Mouse (Mus musculus) heart, postnatal 10 days (tissue): Measurements from ENCODE around the gene P2ry1. TPM values are rescaled to one million over a fixed set of nuclear protein-coding genes. Genes with fewer than 3 reads are reported as not detected.

ENCODE experiments used
- DNase-seq, 2 experiments: peaks; one replicate each; pipeline ENCODE4 v3.0.0; 2021
- intact Hi-C: fragments of 180-260 bp; cut with DNase I; formaldehyde crosslinking; loops from one replicate; pipeline ENCODE4 v1.15.1; 2025
- total RNA-seq, 2 experiments: library from RNA; stranded (reverse); gene quantifications; 2 replicates each; pipeline ENCODE4 v1.2.3; 2021

Gene P2ry1
- total RNA-seq, result 1 to 10 TPM; 5.7 to 6.6 TPM

DNA sequence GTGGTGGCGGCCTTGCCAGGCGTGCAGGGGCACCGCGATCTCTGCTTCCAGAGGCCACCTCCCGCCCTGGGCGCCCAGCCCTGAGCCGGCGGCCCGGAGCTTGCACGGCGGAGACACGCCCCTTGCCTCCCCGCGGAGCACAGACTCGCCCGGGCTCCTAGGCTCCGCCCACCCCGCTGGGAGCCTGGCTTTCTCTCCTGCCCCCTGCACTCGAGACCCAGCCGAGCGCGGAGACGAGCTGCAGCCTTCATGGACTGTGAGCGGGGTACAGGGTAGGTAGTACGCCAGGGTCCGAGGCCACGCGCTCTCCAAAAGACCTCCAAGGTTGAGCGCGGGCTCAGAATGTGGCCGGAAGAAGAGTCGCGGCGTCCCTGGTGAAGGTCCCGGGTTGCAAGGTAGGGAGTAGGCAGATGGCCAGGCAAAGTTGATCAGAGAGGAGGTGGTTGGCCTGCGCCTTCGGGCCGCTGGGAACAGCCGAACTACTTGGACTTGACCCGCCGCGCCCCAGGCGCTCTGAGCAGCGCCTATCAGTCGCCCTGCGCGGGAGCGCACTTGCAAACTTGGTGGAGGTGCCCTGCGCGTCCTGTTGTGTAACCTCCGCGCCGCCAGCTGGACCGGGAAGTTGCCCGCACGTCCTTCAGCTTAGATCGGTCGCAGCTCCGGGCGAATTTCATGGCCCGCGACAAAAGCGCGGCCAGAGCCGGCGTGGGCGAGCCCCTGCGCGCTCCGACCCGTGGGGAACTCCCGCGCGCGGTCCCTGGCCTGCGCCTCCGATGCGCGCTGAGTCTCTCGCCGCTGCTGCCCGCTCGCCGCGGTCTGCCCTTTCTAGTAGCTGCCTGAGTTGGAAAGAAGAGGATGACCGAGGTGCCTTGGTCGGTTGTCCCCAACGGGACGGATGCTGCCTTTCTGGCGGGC, at the start of gene P2ry1:
P2ry1 (plus strand) TSS at position 209 of the 915 bp plus-strand sequence.
- DNase-seq, result peak; percentile 84 to 88
- intact Hi-C loops, result no loop called here

DNA sequence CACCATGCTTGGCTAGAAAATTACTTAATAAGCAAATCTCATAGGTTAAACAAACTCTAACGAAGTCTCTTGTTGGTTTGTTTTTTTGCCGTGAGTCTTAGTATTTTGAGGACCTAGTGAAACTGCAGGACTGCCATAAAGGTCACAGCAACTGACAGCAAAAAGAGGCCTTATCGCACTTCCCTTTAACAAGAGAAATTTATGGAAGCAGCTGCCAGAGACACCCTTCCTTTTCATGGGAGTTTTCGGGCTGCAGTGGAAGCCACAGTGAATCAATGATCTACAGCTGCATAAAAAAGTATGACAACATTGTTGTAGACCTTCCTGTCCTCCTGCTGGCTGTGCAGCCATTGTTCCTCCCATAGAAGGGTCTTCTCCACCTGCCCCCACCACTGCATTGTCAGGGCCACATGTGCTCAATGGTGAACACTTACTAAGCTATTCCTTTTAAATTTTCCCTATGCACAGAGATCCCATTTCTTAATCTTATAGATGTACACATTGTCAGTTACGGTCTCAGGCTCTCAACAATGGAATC, 49.3 kb upstream of the P2ry1 start:
- DNase-seq, result no peak
- intact Hi-C loops, result no loop called here

DNA sequence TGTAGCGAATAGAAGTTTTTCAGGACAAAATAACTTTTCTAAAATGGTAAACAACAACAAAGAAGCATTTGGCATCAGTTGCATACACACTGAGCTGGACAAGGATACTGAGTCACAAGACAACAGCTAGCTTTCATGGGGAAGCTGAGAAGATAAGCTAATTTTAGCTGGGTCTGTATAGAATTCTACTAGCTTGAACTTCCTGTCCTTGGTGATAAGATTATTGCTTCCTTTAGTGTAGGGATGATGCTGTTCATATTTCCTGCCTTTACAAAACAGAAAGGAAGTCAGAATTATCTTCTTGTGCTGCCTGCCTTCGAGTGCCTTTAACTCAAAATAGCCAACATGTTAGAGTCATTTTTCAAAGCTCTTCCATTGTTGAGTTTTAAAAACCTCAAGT, 48.5 kb upstream of the P2ry1 start:
- DNase-seq, result no peak
- intact Hi-C loops, result no loop called here

DNA sequence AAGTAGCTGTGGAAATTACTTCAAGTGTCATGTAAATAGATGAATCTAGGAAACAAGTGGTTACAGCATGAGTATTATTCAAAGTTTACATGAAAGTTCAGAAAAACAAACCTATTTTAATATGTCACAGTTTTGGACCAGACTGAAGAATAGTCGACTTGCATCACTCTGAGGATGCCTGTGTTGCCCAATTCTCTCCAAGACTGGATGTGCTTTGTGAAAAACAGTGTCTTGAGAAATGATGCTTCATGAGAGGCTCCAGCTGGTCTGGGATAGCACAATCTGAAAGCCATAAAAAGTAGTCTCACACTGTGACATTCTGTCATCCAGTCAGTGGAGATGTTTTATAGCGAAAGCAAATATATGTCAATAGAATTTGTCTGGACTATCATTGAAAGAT, 43.8 kb upstream of the P2ry1 start:
- no peak for DNase-seq
- intact Hi-C loops, result no loop called here

DNA sequence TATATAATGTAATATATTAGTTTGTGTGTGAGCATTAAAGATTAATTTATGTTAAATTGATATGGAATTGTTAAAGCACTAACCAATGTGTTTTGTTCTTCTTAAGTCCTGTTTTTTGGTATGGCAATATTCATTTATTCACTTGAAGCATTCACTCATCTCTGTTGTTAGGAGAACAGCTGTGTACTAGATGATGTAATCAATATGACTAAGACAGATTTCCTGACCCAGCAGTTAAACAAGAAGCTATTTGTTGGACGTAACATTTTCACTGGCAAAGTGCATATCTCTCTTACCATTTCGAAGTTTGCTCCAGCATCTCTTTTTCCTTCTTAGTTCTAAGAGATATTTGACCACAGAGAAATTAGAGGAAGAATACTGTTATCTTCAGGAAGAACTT, 37.5 kb upstream of the P2ry1 start:
- intact Hi-C loops, result no loop called here
- DNase-seq, result no peak

DNA sequence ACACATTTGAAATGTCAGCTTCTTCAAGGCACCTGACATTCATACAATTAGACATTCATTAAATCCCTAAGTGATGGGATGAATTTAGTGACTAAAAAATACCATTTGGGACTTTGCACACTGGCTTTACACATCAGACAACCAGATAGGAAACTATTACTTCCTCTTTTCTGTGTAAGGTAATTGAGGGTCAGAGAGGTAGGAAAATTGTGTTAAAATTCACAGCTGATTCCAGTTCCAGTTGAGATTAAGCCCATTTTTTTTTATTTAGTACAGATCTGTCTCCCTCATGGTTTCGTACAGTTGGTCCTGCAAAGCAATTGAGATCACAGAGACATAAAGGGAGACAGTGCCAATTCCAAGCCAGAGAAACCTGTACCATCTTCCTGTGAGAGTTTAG, 27.7 kb upstream of the P2ry1 start:
- no peak for DNase-seq
- intact Hi-C loops, result no loop called here

DNA sequence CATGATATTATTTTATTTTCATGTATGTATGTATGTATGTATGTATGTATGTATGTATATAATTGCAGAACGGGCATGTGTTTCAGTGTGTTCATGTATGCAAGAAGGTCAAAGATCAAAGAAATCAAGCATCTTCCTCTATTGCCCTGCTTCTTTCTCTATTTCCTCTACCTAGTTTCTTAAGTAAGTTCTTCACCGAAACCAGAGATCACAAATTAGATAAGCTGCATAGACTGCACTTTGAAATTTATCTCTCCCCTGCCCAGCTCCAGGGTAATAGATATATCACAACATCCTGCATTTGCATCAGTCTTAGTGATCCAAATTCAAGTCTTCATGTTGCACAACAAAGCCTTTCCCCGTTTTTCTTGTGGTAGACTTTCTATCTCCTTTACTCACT, 20.5 kb upstream of the P2ry1 start:
- intact Hi-C loops, result no loop called here
- DNase-seq, result no peak

DNA sequence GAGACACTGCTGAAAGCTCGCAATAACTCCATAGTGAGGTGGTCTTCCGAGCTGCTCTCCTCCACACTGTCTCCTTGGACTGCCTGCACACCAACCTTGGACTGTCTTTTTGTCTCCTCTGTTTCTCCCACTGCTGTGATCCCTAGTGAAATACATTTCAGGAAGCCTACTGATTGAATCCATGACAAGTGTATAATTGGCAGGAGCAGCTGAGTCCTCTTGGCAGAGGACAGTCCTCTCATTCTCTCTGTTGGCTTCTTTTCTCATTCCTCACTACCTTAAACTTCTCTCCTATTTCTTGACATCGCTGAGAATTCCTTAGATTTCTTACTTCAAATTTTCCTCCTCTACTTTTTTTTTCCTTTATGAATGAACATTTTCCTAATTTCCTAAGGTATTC, 4.5 kb upstream of the P2ry1 start:
- no peak for DNase-seq
- intact Hi-C loops, result no loop called here

DNA sequence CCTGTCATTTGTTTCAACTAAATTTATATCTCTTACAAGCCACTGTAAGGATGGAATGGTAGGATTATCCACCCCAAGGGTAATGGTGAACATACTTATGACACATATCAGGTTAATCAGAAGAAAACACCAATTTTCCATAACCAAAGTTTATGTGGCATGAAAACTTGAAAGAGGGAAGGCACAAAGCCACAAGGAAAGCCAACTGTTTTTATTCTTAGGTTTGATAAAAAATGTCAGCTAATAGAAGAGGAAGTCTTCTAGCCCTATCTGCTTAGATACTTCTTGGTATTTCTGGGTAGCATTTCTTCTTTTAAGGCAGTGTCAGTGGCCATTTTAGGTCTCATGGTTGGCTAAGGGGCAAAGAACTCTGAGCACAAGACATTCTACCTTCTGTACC, 2.9 kb upstream of the P2ry1 start:
- intact Hi-C loops, result no loop called here
- DNase-seq, result no peak

DNA sequence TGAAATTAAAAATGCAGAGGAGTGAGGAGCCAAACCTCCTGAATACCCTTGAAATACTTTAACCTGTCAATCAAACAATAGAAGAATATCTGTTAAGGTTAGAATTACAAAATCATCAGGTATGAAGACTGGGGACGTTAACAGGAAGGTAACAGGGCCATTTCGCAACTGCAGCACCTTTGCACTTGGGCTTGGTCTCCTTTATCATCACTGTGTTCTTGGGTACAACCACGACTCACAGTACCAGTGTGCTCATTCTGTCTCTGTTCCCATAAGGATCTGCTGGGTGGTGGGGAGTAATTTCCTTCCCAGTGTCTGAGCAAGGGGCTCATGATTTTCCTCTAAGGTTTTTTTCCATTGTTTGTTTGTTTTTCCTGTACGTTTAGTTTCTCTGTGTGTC, 1.8 kb upstream of the P2ry1 start:
- no peak for DNase-seq
- intact Hi-C loops, result no loop called here

DNA sequence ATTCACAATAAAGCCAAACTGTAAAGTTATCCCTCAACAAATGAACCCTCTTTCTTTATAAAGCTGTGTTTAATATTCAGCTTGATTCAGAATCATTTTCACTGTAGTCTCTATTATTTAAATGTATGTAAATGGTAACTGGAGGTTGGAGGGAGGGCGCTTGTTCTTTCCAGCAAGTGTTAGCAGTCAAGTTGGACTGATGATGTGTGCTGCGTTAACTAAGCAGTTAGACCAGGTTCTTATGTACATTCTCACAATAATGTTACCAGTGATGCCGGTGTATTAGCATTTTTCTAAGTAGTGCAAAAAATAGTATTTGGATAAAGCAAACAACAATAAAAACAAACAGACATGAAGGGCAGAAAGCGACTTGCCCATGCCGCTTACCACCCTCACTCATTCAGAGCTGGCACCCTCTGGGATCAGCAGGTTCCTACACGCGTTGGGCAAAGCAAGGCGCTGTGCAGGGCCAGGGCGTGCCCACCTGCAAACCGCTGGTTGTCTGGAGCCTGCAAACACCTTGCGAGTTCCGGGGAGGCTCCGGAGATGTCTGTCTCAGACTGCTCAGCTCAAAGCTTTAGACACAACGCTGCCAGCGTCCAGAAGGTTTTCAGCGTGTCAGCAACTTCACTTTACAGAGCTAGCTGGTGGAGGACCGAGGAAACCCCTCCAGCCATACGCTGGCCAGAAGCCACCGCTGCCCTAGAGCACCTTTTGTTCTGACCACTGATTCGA, 576 bp upstream of the P2ry1 start:
- intact Hi-C loops, result no loop called here
- DNase-seq, result no peak

DNA sequence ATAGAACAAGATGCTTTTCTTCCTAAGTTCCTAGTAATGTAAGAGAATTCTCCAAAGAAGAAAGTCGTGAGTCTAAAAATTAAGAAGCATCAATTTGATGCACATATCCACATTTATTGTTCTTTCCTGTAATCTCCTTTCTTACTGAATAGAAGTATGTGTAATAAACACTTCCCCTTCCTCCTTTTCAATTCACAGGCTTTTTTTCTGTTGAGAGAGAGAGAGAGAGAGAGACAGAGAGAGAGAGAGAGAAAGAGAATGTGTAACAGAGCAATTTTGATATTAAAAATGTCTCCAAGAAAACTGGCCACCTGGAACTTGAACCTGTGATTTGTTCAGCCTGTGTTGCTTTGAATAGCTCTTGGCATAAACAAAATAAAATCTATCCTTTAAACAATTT, 2.0 kb downstream of the P2ry1 start:
- intact Hi-C loops, result no loop called here
- DNase-seq, result no peak

DNA sequence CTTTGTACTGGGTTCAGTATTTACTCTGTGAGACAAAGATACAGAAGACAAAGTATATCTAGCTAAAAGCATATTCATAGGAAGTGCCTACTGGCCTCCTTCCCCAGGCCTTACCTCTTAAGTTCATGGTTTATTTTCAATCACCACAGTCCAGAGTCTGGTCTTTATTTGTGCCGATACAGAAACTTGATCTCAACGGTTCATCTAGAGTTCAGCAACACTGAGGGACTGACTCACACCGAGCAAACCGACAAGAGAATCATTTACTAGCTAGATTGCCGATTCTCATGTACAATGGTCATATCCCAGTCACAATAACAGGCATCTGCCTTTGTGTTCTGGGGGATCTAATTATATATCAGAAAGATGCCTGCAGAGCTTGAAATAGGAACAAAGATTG, 9.1 kb downstream of the P2ry1 start:
- DNase-seq, result no peak
- intact Hi-C loops, result no loop called here

DNA sequence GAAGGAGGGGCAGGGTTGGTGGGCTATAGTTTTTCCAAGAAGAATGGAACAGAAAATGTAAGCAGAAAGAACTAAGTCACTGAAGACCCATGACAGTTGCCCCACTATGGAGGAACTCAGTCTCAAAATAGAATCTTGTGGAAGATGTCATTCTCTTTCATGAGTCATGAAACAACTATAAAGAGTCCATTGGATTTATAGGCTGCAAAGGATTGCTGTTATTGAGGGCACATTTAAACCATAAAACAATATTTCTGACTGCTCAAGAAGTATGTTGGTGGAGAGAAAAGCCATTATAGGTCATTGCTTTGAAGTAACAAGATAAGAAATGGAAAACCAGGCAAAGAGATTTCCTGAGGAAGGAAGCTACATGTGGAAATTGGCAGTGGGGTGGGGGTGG, 10.0 kb downstream of the P2ry1 start:
- intact Hi-C loops, result no loop called here
- no peak for DNase-seq

DNA sequence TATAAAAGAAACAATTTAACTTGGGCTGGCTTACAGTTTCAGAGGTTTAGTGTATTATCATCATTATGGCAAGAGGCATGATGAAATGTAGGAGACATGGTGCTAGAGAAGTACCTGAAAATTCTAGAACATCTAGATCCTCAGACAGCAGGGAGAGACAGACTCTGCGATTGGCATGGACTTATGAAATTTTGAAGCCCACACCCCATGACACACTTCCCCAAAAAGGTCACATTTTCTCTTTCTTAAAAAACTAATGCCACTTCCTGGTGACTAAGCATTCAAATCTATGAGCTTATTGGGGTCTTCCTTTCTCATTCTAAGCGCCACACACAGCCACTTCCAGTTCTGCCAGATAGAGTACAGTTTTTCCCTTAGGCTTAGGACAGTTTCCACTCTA, 14.1 kb downstream of the P2ry1 start:
- intact Hi-C loops, result no loop called here
- no peak for DNase-seq

DNA sequence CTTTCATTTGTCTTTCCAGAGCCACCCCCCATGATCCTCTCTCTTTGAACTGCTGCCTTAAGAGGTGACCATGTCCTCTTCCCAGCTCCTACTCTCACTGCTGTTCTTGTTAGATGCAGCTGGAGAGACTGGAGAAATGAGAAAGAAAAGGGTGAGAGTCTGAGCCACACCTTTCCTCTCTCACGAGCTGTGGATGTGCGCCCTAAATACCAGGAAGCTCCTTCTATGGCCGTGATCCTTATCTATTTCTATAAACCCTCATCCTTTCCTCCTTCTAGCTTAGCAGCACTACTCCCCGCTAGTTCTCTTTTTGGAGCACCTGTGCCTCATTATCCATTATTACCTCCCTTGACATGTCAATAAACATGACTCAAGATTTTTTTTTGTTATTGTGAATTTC, 29.5 kb downstream of the P2ry1 start:
- intact Hi-C loops, result no loop called here
- no peak for DNase-seq

DNA sequence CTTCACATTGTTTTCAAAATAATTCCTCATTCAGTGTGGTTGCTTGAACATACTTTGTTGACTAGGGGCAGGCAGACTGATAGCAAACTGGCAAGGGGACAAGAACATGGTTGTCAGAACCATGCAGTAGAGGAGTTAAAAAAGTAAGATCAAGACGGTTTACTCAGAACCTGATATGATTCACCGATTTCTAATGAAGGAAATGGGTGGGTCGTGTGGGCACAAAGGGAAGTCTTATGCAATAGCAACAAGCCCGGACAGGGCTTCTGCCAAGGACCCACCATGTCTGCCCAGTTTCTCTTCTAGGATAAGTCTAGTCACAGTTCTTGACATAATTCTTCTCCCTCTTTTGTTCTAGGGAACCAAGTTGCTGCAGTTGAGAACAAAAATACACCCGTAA, 33.0 kb downstream of the P2ry1 start:
- intact Hi-C loops, result no loop called here
- no peak for DNase-seq

DNA sequence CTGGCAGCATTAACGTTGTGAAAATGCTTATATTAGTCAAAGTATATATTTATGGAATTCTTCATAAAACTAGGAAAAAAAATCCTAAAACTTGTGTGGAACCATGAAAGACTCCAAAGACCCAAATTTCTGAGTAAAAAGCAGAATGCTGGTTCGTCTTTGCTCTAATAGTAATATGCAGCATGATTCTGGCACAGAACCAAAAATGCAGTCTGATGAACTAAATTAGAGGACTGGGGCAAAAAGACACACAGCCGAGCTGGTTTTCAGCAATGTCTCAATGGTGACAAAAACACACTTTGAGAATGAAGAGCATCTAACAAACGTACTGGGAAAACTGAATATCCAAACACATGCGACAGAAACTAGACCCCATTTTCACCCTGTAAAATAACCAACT, 37.3 kb downstream of the P2ry1 start:
- DNase-seq, result no peak
- intact Hi-C loops, result no loop called here

DNA sequence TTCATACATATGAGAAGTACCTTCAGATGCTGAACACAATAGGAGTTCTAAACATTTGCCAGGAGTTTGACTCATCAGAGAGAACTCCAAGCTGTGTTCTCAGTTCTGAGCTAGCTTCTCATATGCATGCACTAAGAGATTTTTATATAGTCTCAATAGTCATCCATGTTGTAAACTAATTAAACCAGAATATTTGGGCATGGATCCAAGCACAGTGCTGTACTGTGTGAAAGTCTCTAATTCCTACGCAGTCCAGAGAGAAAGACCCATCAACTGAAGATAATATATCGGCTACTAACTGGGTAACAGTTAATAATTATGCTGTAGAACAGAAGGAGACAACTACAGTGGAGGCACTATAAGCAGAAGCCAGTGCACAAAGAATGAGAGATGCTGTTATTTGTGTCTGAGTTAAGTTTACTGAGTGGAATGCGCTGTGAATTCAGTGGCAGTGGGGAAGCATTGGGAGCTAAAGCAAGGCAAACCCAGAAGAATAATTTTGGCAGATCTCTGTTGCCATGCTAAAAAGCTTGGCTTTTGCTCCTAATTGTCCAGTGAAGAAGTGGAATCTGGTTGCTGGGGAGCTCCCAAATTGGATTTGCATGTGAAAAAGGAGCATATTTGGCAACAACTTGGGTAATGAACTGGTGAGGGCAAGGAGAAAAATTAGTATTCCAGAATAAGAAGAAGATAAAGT, 47.5 kb downstream of the P2ry1 start:
- intact Hi-C loops, result no loop called here
- DNase-seq, result no peak
